Mouse (Mus musculus) G1E (cell line): ENCODE results near the gene Ints3.

ENCODE experiments used
- CTCF ChIP-seq: IDR thresholded peaks from 2 replicates; pipeline ENCODE4 v1.5.1; 2012; ENCODE audit warnings: low read depth, low read length, inconsistent platforms, mixed read lengths
- GATA2 ChIP-seq: IDR thresholded peaks from 2 replicates; pipeline ENCODE4 v1.6.1; 2012; ENCODE audit warnings: low read depth, low read length, inconsistent platforms, borderline replicate concordance
- TAL1 ChIP-seq: conservative IDR thresholded peaks from 2 replicates; pipeline ENCODE4 v1.6.1; 2012; ENCODE audit warnings: low read depth, low read length, inconsistent platforms, mixed read lengths

GRCm38 (mm10) chr3:90423549-90423948 lies 9.9 kb downstream of the Ints3 start:
- TF ChIP-seq CTCF (no peak), GATA2 (no peak), TAL1 (no peak)
